Mouse (Mus musculus) thymus, postnatal 14 days (tissue): ENCODE measurements around the gene Nudt3.

ENCODE experiments used
- DNase-seq: peaks from one replicate; pipeline ENCODE4 v3.0.0; 2021

The Nudt3 gene

DNA sequence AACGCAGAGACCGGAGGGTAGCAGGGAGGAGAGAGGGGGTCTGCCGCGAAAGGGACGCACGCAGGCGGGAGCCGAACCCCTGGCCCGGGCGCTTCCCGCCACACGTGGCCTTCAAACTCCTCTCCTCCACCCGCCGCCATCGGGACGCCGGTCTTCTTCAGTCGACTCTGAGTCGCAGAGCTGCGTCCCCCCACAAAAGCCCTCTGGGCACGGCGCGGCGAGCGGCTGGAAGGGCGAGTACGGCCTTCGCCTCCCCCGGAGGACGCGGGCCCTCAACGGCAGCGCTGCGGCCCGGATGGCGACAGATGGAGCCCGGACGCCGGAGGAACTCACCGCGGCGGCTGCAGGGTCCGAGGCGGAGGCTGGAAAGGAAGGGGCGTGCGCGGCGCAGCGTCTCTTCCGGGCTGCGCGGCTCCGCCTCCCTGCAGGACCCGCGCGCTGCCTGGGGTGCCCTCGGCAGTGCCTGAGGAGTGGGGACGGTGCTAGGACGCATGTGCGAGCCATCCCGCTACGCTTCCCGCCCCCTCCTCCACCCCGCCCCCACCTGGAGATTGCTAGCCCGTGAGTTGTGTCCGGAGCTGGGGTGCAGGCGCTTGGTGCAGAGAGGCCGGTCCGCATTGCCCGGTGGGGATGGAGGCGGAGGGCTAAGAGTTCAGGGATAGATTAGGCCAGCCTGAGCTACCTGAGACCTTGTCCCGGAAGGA is 11.7 kb upstream of the Nudt3 start, which contains the start of gene RPS10-NUDT3:
Gene RPS10-NUDT3 (minus strand): TSS at position 352 of the 704 bp plus-strand sequence.
- DNase-seq = peak; percentile 91

DNA sequence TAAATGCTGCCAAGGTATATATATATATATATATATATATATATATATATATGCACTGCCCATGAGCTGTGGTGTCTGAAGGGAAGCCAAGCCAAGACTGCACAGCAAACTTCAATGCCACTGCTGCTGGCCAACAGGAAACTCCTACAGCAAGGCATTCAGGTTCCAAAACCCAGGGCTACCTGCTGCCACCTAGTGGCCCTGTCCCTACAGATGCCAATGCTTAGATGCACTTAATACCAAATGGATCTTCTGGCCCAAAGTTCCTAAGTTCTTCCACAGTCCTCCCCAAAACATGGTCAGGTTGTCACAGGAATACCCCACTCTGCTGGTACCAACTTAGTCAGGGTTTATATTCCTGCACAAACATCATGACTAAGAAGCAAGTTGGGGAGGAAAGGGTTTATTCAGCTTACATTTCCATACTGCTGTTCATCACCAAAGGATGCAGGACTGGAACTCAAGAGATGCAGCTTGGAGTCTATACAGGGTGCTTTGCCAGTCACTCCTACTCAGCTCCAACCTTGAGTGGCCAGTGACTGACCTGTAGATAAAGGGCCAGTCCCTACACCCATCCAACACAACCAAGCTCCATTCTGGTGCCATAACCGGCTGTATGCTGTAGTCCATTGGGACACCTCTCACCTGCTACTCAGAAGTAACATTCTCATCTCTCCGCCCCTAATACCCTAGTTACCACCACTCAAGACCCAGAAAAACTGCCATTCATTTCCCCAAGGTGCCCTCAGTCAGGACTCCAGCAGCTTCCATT is 6.1 kb upstream of the Nudt3 start:
- peak; percentile 86 for DNase-seq

DNA sequence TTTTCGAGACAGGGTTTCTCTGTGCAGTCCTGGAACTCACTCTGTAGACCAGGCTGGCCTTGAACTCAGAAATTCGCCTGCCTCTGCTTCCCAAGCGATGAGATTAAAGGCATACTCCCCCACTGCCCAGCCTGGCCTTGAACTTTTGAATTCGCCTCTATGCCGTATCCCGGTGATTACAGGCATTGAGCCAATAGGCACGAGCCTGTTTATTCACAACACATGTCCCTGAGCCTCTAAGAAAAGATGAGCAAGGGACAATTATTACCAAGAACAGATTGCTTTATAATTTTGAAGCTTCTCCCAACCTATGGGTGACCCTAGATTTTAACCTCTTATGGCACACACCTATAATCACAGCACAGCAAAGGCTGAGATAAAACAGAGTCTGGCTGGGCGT is 5.1 kb upstream of the Nudt3 start:
- DNase-seq = no peak

DNA sequence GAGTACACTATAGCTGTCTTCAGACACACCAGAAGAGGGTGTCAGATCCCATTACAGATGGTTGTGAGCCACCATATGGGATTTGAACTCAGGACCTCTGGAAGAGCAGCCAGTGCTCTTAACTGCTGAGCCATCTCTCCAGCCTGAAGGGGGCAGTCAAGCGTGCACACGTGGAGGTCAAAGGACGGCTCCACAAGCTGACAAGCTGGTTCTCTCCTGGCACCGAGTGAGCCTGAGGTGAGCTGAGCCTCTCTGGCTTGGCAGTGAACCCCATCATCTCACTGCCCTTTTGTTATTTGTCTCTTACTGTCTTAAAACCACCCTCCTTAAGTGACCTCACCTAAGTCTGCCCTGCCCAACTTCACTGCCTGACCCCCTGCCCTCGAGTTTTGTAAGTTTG is 4.2 kb upstream of the Nudt3 start:
- peak; percentile 30 for DNase-seq

DNA sequence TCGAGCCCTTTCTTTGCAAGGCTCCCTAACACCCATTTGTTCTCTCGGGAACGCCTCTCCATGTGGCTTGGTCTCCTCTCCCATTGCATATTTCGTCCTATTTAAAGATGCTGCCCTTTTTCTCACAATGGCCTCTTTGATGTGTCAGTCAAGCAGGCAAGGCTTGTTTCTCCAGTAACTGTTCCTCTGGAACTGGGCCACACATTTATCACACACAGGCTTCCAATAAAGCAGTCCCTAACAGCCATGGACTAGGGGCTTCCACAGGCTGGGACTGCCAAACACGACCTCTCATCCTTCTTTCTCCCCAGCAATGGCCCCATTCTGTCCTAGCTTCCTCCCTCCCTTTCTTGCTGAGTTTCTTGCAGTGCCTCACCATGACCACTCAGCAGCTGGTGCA is 3.4 kb upstream of the Nudt3 start:
- DNase-seq = no peak

DNA sequence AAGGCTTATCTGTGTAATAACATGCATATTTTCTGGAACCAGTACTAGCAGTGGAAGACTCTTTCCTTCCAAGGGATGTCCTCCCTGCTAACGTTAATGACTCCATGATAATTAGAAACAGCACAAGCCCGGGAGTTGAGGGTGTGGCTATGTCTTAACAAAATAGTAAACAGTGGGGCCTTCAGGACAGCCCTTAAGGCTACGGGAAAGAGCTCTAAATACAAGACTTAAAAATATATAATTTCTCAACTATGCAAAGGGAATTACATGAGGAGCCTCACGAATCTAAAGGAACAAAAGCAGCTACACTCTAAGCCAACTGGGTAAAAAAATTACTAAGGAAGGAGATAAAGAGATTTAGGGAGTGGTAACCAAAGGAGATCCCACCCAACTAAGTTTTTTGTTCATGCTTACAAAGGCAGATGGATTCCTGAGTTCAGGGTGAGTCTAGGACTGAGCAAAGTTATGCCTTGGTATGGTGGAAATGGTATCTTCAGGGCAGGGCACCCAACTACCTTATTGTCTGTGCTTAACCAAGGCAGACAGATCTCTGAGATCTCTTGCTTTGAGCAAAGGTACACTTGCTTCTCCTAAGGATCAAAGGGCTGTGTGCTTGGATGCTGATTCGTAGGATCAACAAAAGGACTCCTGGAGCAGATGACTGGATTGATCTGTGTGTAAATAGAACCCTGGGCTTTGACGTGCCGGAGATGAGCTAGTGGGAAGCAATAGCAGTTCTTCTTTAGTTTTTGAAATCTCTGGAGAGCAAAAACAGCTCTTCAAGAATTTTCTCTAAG is 2.4 kb upstream of the Nudt3 start:
- DNase-seq = no peak

DNA sequence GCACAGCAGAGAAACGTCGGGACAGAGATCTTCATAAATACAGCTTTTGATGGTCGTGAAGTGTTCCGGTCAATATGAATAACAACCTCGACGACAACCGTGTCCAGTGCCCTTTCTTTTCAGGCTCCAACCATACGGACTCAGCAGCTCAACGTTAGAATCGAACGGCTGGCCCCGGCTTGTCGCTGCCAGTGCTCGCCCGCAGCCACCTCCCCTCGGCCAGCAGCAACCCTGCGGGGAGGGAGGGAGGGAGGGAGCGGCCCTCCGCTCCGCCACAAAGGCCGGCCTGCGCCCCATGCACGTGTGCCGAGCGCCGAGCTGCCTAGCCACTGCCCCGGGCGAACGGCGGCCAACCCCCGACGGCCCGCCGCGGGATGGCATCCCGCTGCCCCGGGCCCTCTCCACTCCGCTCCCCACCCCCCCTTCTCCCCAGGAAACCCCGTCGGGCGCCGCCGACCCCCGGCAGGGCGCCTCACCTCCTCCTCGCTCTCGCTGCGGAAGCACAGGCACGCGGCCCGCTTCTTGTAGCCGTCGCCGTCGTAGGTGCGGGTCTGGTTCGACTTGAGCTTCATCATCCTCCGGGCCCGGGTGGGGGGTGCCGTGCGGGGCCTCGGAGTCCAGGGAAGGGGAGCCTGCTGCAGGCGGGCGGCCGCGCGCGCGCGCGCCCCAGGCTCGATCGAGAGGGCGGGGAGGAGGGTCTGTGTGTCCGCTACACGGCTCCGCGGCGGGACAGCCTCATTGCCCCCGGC is 510 bp downstream of the Nudt3 start:
- peak; percentile 75 for DNase-seq

DNA sequence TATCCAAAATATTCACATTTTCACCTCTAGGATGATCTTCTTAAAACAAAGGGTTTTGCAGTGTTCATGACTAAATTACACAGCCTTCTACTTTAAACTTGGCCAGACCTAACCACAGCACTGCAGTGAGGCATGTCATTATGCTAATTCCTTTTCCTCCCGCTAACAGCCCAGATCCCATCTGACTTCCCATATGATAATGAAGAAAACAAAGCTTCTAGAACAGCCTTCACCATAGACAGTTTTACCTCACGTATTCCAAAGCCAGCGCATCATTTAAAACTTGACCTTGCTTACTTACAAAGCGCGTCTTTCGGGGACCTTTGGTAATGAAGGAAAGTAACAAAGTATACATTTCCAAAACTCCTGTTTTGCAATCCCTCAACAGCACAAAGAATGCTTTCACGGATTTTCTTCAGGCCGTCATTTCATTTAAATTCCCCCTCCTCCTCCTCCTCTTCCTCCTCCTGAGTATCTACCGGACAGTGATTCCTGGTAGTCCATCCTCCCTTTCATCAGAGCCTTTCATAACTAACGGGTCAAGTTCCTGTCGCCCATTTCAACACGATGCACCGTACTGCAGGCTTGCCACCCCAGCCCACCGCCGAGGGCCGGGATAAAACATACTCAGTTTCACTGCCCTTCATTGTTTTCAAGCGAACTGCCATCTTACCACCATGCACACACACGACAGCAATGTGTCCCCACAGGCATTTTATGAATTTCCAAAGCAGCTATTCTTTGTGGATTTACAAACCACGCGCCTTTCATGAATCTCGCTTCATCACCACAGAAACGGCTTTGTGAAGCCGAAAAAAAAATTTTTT is 1.4 kb downstream of the Nudt3 start:
- DNase-seq = no peak

DNA sequence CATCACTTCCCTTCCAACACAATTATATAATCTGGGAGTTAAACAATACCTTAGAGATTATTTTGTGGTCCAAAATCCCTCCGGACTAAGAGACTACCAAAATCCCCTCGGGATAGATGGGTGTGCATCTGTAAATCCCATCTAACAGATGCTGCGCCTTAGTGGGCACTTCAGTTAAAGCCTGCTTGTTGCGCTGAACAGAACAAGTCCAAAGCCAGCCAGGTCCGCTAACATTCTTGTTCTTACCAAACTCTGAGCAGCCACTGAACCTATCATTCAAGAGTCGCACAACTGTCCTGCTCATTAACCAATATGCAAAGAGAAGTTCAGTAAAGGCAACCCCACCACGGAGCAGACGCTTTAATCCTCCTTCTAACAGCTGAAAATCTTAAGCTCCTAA is 2.1 kb downstream of the Nudt3 start:
- DNase-seq = no peak

DNA sequence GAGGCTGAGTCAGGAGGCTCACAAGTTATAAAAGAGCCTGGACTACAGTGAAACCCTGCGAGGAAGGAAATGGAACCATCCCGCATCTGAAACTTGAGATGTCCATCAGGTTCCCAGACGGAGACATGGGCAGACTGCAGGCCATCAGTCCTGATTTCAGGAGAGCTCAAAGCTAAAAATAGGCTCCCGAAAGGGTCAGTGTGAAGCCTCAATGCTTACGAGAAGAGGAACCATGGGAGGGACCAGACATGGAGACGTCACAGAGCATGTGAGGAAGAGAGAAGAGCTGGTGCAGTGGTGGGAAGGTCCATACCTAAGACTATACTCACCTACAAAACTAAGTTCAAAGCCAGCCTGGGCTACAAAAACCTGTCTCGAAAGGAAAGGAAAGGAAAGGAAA is 7.9 kb downstream of the Nudt3 start:
- DNase-seq = no peak

DNA sequence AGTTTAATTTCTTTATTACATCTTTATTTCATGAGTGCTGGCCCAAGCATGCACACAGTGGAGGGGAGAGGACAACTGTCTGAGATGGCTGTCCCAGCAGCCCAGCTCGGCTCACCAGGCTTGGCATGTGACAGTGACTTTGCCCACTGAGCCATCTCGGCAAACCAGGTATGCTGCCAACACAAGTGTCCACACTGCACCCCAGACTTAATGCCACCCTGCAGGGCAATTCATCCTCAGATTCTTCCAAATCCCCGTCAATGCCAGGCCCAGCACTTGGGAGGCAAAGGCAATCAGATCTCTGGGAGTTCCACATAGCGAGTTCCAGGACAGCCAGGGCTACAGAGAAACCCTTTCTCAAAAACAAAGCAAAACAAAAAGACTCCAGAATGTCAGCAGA is 10.3 kb downstream of the Nudt3 start:
- DNase-seq = no peak

DNA sequence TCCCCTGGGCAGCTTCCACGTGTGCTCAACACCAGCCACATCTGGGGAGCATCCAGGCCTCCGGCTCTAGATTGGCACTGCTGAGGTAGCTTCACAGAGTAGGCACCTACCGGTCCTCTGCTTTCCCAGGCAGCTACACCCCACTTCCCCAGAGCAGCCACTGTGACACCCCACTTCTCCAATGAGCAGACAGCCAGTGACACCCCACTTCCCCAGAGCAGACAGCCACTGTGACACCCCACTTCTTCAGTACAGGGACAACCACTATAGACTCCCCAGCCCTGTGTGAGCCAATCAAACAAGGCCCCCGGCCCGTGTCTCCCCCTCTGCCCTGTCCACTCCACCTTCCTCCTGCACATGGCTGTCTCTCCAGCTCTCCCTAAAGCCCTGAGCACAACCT is 11.3 kb downstream of the Nudt3 start:
- no peak for DNase-seq

DNA sequence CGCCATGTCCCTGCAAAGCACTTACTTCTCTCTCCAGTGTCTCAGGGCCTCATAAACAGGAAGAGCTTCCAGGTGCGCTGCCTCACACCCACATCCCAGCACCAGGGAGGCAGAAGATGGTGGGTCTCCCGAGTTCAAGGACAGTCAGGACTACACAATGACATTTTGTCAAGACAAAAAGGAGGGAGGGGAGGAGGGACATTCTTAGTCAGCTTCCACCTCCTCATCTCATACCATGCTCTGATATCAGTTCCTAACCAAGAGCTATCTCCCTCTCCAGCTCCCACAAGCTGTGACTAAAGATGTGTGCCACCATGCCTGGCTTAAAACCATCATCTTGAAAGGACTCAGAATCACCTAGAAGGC is 11.8 kb downstream of the Nudt3 start:
- DNase-seq = no peak

DNA sequence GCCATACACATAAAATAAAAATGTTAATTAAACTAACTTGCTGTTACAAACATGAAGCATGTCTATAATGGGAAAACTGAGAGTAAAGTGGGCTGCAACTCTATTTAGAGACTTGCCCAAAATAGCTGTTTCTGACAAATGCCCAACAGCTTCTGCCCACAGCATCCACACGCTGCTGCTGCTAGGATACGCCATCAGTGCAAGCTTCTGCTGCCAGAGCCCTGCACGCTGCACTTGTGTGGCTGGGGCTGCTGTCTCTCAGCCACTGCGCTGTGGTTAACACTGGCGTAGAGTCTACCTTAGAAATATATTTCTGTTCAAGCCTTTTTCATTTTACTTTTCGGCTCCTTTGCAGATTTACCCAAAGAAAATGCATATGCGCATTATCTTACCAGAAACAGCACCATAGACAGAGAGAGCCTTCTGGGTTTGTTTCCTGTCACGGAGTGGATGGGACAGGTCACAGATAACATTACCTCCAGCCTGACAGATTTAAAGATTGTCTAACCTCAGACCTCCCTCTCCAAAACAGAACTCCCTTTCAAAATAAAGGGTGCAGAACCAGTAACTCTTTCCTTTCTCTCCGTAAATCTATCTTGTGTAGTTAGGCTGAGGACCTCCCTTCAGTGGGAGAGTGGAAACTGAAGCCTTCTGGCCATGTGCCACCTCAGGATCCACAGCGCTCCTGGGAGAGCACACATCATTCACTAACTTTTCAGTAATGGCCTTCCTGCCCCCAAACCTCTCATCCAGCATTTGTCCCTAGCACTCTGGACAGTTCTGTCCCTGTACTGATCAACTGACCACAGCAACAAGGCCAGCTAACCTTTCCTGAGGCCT is 12.4 kb downstream of the Nudt3 start:
- no peak for DNase-seq

DNA sequence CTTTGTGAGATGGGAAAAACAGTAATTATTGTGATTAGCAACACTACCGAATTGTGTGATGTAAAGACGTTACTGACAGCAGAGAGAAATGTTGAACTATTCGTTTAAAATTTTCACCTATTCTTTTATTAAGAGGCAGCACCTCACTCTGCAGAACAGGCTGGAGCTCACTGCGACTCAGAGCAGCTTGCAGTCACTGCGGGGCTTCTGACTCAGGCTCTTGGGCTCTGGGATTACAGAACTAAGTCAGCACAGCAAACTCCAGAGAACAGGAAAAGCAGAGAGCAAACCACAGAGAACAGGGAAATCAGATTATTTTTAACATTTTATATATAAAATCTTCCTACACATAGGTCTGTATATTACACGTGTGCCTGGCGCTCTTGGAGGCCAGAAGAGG is 13.7 kb downstream of the Nudt3 start:
- DNase-seq = no peak

DNA sequence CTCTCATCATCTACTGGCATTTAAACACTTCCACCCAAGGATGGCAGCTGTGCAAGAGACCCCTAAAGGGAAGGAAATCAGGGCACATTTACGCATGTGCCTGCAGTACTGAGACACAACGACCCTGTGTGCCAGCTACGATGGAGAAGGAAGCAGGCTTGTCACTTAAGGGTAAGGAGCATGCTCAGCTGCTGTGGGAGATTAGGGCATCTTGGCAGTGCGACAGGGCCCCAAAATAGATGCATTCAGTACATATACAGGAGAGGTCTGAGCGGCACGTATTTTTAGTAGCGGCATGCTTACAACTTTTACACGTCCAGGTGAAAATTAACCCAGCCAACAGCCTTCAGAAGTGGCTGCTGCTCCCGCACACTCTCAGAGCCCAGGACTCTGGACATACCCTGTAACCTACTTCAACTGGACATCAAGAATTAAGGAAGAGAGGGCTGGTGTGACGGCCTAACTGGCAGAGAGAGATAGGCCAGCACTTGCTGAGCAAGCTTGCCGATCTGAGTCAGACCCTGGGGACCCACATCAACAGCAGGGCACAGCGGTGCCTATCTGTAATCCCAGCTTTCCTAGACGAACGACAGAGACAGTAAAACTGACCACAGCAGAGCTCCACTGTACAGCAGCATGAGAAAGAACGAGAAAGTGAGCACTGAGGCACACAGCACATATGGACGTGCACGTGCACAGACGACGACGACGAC is 19.6 kb downstream of the Nudt3 start:
- no peak for DNase-seq

DNA sequence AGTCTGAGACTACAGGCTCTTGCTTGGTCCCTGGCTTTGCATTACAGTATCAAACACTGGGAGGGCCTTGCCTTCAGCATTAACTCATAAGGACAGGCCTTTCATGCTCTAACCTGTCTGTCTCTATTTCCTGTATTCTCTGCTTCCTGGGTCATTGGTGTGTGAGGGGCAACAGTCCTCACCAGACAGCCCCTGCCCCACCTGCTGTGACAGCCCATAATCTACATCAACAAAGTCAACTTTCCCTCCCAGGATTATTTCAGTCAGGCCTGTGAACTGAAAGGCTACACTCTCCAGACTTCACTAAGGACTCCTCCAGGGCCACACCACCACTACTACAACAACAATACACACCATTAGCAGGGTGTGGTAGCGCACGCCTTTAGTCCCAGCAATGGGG is 20.3 kb downstream of the Nudt3 start:
- no peak for DNase-seq

DNA sequence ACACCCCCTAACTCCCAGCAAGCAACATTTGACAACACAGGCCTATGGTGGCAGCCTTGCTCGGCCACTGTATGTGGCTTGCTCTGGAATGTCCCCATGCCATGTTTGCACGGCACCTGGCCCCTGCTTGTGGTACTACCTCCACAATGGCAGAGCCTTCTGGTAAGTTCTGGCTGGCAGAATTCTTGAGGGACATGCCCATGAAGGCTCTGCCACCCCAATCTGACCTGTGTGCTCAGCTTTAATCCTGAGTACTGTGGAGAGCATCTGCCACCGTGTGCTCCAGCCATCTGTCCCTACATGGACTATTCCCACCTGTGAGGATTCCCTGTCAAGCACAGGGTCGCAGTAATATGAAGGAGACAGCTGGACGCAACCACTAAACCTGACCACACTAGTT is 22.4 kb downstream of the Nudt3 start:
- DNase-seq = no peak

DNA sequence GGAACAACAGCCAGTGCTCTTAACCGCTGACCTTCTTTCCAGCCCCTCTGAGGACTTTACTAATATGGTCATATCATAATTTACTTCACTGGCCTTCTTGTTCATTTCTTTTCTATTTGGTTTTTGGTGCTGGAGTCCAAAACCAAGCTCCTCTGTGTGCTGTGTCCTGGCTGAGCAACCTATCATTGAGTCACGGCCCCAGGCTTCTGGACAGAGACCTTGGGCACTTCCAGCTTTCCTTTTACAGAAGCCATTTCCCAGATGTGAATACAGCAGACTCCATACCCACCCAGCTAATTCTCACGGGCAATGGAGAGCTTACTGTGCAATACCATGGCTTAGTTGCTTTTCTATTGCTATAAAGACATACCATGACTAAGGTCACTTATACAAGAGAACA is 23.0 kb downstream of the Nudt3 start:
- DNase-seq = no peak

DNA sequence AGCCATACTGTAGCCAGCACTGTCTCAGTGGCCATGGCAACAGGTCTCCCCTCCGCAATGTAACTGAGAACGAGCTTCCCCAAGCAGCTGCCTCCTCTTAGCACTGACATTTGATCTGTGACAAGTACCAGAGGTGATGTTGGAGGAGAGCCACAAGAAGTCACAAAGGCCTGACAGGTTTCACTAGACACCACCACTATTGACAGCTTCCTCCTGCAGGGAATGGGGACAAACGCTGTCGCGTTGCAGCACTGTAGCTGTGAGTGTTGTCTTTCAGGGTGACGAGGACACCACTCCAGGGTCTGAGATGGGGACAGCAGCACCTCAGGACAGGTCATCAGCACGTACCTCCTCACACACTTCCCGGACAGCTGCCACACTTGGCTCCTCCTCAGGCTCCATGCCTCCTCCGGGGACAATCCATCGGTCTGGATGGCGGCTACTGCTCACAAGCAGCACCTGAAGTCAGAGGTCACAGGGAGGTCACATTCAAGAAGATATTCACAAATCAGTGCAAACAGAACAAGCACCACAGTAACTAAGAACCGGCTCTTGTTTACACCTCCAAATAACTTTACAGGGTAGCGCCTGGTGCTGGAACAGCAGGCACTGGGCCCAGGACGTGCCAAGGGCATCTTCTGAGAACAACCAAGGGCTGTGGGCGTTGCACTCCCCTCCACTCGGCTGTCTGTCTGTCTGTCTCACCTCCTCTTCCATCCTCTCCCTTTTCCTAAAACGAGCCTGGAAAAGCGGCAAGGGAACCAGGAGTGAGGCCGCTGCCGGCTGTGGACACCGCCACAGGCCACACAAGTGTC is 26.7 kb downstream of the Nudt3 start:
- DNase-seq = no peak
